Mouse (Mus musculus) liver, postnatal 0 days (tissue): ENCODE measurements around the gene Tigit.

Source experiments
- CTCF ChIP-seq: sonication (generic); IDR thresholded peaks from 2 replicates; pipeline ENCODE4 v1.5.1; 2016; ENCODE audit warnings: antibody characterized with exemption, low read depth
- EP300 ChIP-seq: IDR thresholded peaks from 2 replicates; pipeline ENCODE4 v1.6.1; 2016; ENCODE audit warnings: antibody characterized with exemption, low read depth, mild to moderate bottlenecking

GRCm38 (mm10) chr16:43655183-43655787, 8.7 kb downstream of the Tigit start:
- TF ChIP-seq EP300, result no peak
- TF ChIP-seq CTCF, result no peak
